Mouse (Mus musculus): ENCODE measurements around the gene Lonp2.

- TF ChIP-seq CTCF (IDR thresholded peaks at IDR 0.05; ENCODE audit: low read depth, low read length) (no peak), POLR2AphosphoS5 (IDR thresholded peaks at IDR 0.05; ENCODE audit: insufficient replicate concordance, low read depth, low read length) (no peak), GATA1 (IDR thresholded peaks at IDR 0.05; ENCODE audit: borderline replicate concordance, low read length) (no peak), TAL1 (conservative IDR thresholded peaks at IDR 0.05; ENCODE audit: low read depth, low read length) (no peak), GATA2 (IDR thresholded peaks at IDR 0.05; ENCODE audit: borderline replicate concordance, low read depth, low read length) (no peak)
Measured at GRCm38 (mm10) chr8:86746511-86746910, 122.7 kb downstream of the Lonp2 start.
